Mouse (Mus musculus) neural tube, embryonic 10.5 days (tissue): ENCODE results near the gene Snx9.

Experiments
- DNase-seq: peaks from one replicate; pipeline ENCODE4 v3.0.0-alpha.2; 2017; ENCODE audit warnings: low spot score; ENCODE audit errors: extremely low spot score

Snx9 gene

DNA sequence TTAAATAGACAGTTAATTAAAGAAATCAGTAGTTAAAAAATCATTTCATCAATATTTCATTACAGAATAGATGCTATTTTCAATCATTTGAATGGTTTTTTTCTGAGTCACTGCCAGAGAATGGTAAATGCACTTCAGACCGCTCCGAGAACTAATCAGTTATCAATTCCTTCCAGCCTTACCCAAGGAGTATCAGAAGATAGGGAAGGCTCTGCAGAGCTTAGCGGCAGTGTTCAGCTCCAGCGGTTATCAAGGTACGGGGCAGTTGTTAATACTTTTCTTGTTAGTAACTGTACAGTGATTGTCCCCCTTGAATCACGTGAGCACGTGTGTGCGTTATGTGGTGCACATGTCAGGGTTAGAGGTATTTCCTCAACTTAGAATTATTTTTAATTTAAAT, 80.8 kb downstream of the Snx9 start:
- no peak for DNase-seq

DNA sequence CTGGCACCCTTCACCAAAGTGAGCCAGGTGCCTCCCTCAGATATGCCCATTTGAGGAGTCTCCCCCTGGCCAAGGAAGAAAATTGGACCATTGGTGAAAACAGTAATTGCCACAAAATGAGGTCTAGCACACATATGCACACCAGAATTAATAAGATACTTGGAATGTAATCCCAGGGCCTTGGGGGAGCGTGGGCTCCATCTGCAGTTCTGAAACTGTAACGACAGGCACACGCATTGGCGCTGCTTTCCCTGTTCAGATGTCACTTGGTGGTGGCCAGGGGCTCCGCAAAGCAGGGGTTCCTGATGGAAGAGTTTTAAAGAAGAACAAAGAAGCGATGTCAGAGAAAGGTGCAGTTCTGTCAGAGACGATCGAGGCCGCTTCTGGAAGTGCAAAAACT, 82.2 kb downstream of the Snx9 start:
- DNase-seq: peak; percentile 23

DNA sequence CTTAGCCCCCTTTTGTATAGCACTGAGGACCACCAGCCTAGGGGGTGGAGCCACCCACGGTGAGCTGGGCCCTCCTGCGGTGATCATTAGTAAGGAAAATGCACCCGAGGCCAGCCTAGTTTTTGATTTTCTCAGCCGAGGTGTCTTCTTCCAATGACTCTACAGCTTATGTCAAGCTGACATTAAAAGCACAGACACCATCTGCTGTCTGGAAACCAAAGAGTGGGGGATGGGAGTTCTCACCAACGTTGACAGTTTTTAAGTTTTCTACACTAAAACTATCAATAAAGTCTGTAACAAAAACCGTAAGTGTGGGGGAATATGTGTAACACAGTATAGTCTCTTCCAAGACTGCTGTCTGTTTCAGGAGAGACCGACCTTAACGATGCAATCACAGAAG, 83.1 kb downstream of the Snx9 start:
- DNase-seq: no peak

DNA sequence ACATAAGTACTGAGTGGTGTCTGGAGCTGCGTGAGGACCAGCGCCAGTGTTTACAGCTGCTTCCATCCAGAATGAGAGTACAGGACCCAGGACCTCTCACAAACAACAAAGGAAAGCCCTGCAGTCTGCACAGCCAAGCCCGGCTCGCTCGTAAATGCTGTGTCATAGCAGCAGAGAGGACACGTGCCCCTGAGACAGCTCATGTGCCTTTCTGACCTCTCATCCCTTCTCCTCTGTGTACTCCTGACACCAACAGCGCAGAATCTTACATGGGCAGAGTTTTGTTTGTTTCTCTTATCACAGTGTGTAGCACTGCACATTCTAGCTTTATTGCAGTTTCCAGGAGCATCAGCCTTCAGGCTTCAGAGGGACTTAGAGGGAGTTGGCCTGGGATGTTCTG, 85.6 kb downstream of the Snx9 start:
- no peak for DNase-seq

DNA sequence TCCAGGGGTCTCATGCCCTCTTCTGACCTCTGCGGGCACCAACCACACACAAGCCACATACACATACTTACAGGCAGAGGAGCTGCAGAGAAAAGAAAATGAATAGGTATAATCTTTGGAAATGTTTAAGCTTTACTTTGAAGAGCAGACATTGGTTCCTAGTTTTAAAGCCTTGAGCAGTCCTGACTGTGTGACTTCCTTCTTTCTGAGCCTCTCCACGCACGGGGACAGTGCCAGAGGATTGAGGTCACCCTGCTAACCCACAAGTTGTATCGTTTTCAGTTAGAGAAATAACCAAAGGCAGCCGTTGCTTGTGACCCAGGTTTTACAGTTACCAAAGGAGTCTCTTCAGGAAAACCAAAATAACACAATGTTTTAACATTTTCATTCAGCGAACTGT, 87.9 kb downstream of the Snx9 start:
- no peak for DNase-seq

DNA sequence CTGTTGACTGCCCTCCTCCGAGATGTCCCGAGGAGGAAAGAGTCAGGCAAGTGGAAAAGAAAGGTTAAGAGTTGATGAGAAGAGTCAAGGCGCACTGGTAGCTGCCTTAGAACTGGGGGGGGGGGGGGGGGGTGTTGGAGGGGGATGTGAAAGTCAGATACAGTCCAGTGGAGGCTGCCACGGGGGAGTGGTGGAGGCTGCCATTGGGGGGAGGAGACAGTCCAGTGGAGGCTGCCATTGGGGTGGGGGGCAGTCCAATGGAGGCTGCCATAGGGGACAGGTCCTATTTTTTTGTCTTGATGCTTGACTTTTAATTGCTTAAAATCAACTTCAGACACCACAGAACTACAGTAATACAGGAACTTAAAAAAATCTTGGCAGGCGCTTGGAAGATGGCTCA, 91.0 kb downstream of the Snx9 start:
- DNase-seq: no peak

DNA sequence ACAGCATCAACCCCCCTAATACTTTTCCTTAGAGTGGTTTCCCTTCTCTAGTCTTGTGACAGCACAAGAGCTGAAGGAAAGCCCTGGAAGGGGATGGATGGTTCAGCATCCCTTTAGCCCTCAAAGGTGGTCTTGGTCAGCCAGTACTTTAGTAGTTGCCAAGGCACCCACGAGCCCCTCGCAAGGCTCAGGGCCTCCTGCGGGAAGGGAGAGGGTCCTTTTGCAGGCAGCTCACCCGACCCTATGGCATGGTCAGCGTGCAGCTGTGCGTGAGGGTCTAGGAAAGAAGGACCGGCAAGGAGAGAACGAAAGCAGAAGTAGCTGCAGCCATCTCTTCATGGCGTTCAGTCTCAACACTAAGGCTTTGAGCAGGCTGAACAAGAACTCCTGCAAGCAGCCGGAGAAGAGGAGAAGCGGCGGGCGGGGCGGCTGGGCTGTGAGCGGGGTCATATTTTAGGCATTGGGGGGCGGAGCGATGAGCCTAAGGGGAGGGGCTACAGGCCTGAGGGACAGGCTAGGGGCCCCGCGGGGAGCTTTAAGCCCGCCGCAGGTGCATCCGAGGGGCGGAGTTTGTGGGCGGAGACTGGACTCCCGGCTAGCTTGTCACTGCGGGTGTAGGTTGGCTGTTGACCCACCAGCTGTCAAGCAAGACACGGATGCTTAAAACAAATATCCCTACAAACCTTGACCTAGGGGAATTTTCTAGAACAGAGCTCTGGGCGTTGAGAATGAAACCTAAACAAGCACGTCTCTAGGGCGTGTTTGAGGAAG, 93.6 kb downstream of the Snx9 start:
- peak; percentile 82 for DNase-seq

DNA sequence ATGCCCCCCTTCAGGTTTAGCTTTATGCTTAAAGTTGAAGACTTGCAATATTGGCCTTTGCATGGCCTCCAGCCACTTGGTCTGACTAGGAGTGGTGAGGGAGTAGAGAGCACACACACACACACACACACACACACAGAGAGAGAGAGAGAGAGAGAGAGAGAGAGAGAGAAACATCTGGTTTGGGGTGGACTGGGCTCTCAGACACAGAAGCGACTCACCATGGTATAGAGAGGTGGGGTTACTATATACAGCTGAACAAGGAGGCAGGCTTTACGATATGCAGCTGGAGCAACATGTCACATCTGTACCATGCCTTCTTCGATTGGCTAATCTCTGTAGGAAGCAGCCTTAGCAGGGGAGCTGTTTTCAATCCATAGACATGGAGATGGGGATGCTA, 94.6 kb downstream of the Snx9 start:
- DNase-seq: no peak

DNA sequence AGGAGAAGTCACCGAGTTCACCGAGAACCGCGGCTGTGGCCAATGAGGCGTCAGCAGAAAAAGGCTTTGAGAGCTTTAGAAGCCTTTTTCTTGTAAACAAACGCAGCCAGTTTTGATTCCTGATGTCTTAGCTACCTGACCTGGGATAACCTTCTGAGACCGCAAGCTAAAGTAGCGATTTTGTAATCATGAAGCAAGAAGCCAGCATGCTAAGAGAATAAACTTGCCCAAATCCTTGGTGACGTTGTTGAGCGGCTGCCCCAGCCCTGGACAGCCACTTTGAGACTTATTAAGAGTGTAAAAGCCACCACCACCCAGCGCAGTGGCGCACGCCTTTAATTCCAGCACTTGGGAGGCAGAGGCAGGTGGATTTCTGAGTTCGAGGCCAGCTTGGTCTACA, 95.1 kb downstream of the Snx9 start:
- no peak for DNase-seq

DNA sequence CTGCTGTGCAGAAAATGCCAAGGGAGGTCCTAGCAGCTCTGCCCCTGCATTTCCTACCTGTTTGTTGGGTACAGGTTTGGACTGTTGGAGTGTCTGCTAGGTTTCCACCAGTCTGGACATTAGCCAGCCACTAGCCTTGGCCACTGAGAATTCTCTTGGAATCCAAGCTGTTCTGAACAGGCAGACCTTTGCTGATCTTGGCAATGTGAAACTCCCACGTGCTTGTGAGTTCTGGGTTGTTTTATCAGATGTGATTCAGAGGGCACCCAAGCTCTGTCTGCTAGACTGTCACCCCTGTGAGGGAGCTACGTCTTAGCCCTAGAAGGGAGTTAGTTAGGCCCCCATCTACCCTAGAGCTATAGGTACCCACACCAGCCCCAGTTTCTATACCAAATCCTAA, 96.3 kb downstream of the Snx9 start:
- no peak for DNase-seq

DNA sequence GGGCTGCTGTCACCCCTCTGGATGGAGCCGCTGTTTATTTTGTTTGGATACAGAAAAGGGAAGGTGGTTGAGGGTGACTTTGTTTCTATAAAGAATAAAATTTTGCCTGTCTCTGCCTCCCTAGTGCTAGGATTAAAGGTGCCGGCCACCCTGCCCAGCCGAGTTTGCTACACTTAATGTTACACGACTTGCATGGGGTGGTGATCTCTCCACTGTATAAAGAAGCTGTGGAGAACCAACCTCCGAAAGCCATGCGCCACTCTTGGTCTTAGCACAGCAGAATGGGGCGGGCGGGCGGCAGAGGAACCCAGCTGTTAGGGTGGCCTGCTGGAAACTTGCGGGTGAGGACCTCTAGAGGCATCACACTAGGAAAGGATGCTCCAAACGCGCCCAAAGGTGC, 98.7 kb downstream of the Snx9 start:
- no peak for DNase-seq

DNA sequence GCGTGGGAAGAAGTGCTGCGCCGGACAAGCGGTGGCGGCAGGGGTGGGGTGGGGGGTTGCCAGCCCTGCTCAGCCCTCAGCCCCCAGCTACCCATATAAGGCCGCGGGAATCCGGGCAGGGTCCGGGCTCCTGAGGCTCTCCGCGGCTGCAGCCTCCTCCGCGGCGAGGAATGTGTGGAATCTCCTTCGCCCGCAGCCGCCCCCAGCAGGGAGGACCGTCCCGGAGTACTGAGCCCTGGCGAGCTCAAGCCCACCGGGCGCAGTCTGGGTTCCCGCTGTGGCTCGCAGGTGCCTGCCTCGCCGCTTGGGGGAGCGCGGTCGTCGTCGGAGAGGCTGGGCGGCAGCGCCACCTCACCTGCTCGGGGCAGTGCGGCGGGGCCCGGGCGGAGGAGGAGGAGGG, 99.7 kb downstream of the Snx9 start:
- DNase-seq: peak; percentile 84

DNA sequence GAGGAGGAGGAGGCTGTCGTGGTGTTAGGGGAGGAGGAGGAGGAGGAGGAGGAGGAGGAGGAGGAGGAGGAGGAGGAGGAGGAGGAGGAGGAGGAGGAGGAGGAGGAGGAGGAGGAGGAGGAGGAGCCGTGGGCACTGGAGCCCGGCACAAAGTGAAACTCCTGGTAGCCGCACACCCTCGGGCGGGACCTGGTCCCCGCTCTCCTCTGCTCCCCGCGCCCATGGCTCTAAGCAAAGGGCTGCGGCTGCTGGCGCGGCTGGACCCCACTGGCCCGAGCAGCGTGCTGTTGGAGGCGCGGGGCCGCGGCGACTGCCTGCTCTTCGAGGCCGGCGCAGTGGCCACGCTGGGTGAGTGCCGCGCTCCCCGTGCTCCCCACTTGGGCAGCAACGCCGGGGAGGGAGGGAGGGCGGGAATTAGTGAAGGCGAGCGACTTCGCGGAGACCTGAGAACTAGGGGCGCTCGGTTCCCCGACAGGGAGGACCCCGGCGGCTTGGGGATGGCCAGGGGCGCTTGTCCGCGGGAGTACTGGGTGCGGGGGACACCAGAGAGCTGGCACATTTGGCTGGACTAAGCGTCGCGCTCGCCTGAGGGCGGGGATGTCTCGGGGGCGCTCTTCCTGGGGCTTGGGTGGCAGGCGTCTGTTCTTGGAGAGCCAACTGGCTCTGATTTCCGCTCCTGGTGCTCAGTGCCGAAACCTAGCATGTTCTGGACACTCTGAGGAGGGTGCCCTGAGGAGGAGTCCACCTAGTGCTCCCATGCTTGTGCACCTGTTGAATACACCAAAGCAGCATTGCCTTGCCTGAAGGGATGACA, 100.3 kb downstream of the Snx9 start, which contains the start of gene Synj2:
TSS of gene Synj2 (plus strand) at position 51 of the 814 bp plus-strand sequence.
- DNase-seq: peak; percentile 69

DNA sequence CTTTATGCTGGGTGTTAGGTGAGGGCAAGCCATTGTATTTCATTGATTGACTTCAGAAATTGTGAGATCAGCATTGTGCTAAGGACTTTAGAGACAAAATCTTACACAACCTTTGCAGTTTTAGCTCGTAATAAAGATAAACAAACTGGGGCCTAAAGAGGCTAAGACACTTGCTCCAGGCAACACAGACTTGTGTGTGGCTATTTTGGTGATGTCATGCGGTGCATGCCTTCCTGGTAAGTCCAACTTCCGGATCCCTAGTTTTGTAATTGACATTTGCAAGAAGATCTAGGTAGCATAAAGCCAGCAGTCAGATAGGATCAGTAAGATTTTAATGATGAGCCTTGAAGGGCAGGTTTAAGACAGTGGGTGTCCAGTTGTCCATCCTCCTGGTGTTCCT, 101.0 kb downstream of the Snx9 start:
- DNase-seq: no peak

DNA sequence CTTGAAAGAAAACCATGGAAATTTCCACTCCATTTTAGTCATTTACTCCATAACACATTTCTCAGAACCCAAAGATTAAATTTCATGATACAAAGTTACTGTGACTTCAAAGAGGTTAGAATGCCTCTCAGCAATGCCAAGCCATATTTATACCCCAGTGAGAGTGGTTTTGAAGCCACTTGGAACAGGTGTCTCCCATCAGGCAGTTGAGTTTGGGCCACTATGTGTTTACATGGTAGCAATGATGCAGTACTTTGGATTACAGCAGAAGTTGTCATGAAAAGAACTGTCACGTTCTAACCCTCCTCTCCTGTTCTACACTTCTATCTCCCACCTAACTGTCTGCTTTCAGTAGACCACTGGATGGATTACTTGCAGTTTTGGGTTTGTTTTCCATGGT, 101.9 kb downstream of the Snx9 start:
- no peak for DNase-seq

DNA sequence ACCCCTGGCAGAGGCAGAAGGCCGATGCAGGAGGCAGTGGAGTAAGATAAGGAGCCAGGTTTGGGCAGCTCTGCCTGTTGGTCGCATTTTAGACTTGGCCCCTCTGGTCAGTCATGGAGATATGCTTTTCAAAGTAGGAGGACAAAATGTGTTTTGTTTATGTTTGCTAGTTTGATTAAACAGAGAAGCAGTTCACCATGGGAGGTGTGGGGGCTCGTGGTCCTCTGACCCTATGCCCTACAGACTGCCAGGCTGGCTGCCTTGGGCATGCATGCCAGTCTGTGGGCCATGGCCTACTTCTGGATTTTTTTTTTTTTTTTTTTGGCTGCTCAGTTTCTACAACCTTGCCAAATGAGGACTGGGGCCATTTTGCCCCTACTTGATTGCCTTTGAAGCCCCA, 105.9 kb downstream of the Snx9 start:
- DNase-seq: no peak

DNA sequence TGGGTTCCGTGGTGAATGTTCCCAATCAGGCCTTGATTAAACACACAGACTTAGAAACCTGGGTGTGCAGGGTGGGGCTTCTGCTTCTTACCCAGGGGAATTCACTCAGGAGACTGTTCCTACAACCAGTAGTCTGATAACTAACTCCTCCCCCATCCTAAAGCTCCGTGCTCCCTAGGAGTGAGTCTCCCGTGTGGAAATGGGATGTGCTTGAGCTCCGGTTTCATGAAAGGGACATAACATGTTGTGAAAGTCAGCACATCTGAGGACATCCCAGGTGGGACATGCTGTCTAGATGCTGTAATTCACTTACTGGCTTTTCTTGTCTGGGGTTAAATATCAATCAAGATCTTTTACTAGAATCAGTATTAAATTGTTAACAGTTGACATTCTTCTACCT, 111.3 kb downstream of the Snx9 start:
- no peak for DNase-seq

DNA sequence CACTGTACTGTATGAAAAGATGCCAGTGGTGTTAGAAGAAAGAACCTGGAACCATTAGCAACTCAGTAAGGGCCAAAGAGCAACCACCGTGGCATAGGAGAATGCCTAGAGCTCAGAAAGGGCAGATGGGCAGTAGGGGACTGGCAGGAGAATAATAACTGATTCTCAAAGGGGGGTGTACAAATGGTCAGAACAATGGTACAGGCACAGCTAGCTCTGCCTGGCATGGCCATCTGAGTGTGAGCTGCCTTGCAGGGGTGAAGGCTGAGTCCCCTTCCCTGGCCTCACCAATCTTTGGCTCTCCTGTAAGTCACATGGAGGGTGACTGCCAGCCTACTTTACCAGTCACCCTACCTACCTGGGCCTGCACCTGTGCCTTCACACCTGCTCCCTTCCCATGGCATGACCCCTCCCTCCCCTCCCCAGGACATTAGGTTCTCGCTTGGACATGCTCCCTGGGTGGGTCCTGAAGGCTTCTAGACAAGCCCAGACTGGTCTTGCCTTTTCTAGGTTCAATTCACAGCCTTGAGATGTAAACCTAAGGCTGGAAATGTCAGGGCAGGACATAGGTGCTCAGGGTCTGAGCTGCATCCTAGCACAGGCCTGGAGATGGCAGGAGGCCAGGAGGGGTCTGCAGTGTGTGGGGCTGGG, 115.3 kb downstream of the Snx9 start:
- no peak for DNase-seq

DNA sequence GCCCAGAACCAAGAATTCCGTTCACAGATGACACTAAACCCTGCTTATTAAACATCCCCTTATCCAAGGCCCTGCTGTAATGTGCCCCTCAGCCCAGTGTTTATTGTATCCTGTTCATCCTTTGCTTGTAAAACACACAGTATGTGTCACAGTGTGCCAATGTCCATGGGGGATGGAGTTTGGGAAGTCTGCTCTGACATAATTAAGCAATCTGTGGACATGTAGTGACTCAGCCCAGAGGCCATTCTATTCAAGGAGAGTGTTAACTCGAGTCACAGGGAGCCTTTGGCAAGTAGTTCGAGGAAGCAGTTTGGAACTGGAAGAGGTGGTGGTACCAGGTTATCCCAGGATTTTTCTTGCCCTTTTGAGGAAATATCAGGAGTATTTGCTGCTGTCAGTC, 116.0 kb downstream of the Snx9 start:
- DNase-seq: no peak

DNA sequence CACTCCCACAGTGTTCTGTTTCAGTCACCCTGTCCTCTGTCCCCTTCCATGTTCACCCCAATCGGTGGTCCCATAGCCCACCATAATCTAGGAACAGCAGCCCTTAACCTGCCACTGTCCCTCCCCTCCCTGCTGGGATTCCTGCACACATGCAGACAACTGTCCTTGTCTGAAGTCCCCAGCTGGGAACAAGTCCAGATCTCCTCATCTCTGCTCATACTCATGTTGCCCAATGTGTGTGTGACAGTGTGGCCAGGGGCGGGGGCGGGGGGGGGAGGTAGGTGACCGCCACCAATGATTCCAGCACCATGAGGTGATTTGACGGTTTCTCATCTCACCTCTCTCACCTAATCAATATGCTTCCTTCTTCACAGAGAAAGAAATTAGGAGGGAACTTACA, 117.1 kb downstream of the Snx9 start:
- no peak for DNase-seq

DNA sequence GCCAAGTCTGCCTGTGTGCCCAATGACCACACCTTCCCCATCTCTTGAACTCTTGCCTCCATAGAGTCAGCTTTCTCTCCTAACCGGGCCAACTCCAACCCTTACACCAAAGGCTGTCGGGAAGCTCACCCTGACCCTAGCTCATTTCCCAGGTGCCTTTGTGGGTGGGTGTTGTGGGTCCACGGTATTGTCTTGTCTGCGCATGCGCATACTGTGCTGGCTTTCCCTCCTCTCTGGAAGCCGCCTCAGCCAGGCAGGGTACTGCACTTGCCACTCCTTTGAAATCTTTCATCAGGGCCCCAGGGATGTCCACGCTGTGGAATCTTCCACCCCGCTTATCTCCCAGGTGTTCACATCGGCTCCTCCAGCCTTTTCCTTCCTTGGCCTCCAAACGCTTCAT, 117.5 kb downstream of the Snx9 start:
- DNase-seq: no peak

DNA sequence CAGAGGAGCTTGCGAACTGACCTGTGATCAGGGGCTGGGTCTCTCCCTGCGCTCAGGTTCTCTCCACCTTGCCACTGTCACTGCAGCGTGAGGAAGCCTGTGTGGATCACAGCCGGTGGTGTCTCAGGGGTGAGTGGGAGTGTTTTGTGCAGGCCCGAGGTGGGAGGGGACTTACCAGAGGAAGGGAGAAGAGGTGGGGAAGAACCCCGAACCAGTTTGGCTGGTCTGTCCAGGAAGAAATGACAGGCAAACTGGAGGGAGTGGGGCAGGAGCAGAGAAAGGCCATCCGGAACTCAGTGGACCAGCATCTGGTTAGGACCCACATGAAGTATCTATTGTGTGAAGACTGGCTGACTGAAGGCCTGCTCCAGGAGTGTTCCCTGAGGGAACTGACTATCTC, 118.0 kb downstream of the Snx9 start:
- no peak for DNase-seq
